Comparison of ENCODE assay signal across 27 mouse cellular contexts in genomic region chr6:93589935-93590334, GRCm38 (mm10).
DNase-seq lines count a peak whose midpoint lies in the region; ATAC-seq lines count a peak whose summit lies in the region.
"Had no signal": no experiment of that assay in that cellular context is flagged by ENCODE, and none has a peak within 500 bp of the region (broad histone marks: within the 10 kb centered on the region; RNA-seq: fewer than 3 reads in every experiment).

No protein-coding gene starts in this region.

- H3K27me3 ChIP-seq in lung, embryonic 16.5 days (ENCODE audit: control insufficient read depth, insufficient read depth, low read depth, low read length), result no peaks in the 10 kb centered on the region
- no peaks in the 10 kb centered on the region for H3K27me3 ChIP-seq in heart, embryonic 10.5 days (ENCODE audit: insufficient read depth, poor library complexity, severe bottlenecking)
- H3K27me3 ChIP-seq: embryonic facial prominence, embryonic 13.5 days; forebrain, embryonic 13.5 days; heart, embryonic 13.5 days; hindbrain, embryonic 12.5 days; hindbrain, embryonic 15.5 days had no signal

- H3K4me2 ChIP-seq in lung, embryonic 16.5 days (ENCODE audit: low read depth, low read length), result no peak overlapping the region
- H3K4me2 ChIP-seq: embryonic facial prominence, embryonic 13.5 days; forebrain, embryonic 13.5 days; heart, embryonic 13.5 days; hindbrain, embryonic 12.5 days; hindbrain, embryonic 15.5 days had no signal

- H3K9me3 ChIP-seq in lung, embryonic 16.5 days (ENCODE audit: control insufficient read depth, low read length), result no peaks in the 10 kb centered on the region
- H3K9me3 ChIP-seq in heart, embryonic 10.5 days, result 0 out of 2 replicates have a peak, but pooled peaks cover 3% of the 10 kb centered on the region
- H3K9me3 ChIP-seq: embryonic facial prominence, embryonic 10.5 days; embryonic facial prominence, embryonic 13.5 days; forebrain, embryonic 13.5 days; heart, embryonic 13.5 days; hindbrain, embryonic 12.5 days; hindbrain, embryonic 15.5 days had no signal

- 78% methylated on average over 2 of the region's 2 CpGs for WGBS in lung, embryonic 16.5 days
- WGBS in heart, embryonic 10.5 days, result 95% methylated on average over 2 of the region's 2 CpGs

- H3K36me3 ChIP-seq in lung, embryonic 16.5 days (ENCODE audit: control insufficient read depth, insufficient read depth, low read length), result no peaks in the 10 kb centered on the region
- no peaks in the 10 kb centered on the region for H3K36me3 ChIP-seq in heart, embryonic 10.5 days
- H3K36me3 ChIP-seq: embryonic facial prominence, embryonic 10.5 days; embryonic facial prominence, embryonic 13.5 days; heart, embryonic 13.5 days; hindbrain, embryonic 12.5 days; hindbrain, embryonic 15.5 days had no signal

- H3K9ac ChIP-seq in lung, embryonic 16.5 days (ENCODE audit: low read length), result no peak overlapping the region
- H3K9ac ChIP-seq: embryonic facial prominence, embryonic 13.5 days; forebrain, embryonic 13.5 days; heart, embryonic 13.5 days; hindbrain, embryonic 12.5 days; hindbrain, embryonic 15.5 days had no signal

- no peaks in the 10 kb centered on the region for H3K4me1 ChIP-seq in lung, embryonic 16.5 days (replicated peaks; ENCODE audit: control insufficient read depth, insufficient read depth, low read length)
- no peaks in the 10 kb centered on the region for H3K4me1 ChIP-seq in heart, embryonic 10.5 days
- H3K4me1 ChIP-seq: embryonic facial prominence, embryonic 10.5 days; embryonic facial prominence, embryonic 13.5 days; forebrain, embryonic 13.5 days; heart, embryonic 13.5 days; hindbrain, embryonic 12.5 days; hindbrain, embryonic 15.5 days had no signal

- peak; percentile 28; the same call in 1 of the 2 replicates for ATAC-seq in lung, embryonic 16.5 days (ENCODE audit: low read depth)
- ATAC-seq: CD4-positive, CD25-positive, alpha-beta regulatory T cell, adult 4 months; forebrain, embryonic 13.5 days; forebrain, embryonic 16.5 days; intestine, postnatal 0 days had no signal

- DNase-seq in lung, postnatal 10 days, result no peak
- DNase-seq in ES-CJ7 (ENCODE audit: low read depth, low spot score) (peak; percentile 43), R1 (ENCODE audit: low read depth, low spot score) (peak; percentile 27)
- no peak for DNase-seq in neural tube, embryonic 10.5 days (ENCODE audit: extremely low spot score, low spot score)
- DNase-seq in heart, embryonic 10.5 days (ENCODE audit: low spot score), result no peak
- DNase-seq: adrenal gland, postnatal 10 days; adrenal gland, postnatal 36 days; cerebellum, adult 11 months; cerebellum, adult 2 months; cerebellum, postnatal 10 days; cerebellum, postnatal 36 days; embryo, embryonic 11 days; gastrocnemius, adult 2 months; gastrocnemius, postnatal 25 days; heart, adult 18-20 months; heart, postnatal 14 days had no signal

- no peak overlapping the region for H3K27ac ChIP-seq in lung, embryonic 16.5 days (ENCODE audit: low read length)
- no peak overlapping the region for H3K27ac ChIP-seq in heart, embryonic 10.5 days
- H3K27ac ChIP-seq: embryonic facial prominence, embryonic 10.5 days; embryonic facial prominence, embryonic 13.5 days; forebrain, embryonic 13.5 days; gastrocnemius, adult 2 months; heart, embryonic 13.5 days; hindbrain, embryonic 12.5 days; hindbrain, embryonic 15.5 days had no signal

- H3K4me3 ChIP-seq in lung, embryonic 16.5 days (ENCODE audit: low read length), result no peak overlapping the region
- H3K4me3 ChIP-seq in heart, embryonic 10.5 days, result no peak overlapping the region
- H3K4me3 ChIP-seq: embryonic facial prominence, embryonic 10.5 days; embryonic facial prominence, embryonic 13.5 days; erythroblast, embryonic 14.5 days; forebrain, embryonic 13.5 days; gastrocnemius, adult 2 months; heart, embryonic 13.5 days; hindbrain, embryonic 12.5 days; hindbrain, embryonic 15.5 days had no signal

Comparison
In these comparisons a context has a peak if more than half of its experiments do, and no peak if none do; other contexts are left out.
1. DNase-seq: peak in ES-CJ7 (single experiment) and R1 (single experiment); none in lung, postnatal 10 days (single experiment), neural tube, embryonic 10.5 days (single experiment) and heart, embryonic 10.5 days (single experiment).